Mouse (Mus musculus): Measurements from ENCODE around the gene Bicdl1. TPM values are rescaled to one million over a fixed set of nuclear protein-coding genes. Genes with fewer than 3 reads are reported as not detected.

The Bicdl1 gene
- polyA plus RNA-seq, 1 experiment from 2014 or later = 12.3 TPM

GRCm38 (mm10) chr5:115711636-115712419, 19.6 kb downstream of the Bicdl1 start:
- ATAC-seq (replicated peaks; ENCODE audit: low FRiP score, low read depth) = no peak
- H3K27me3 ChIP-seq (ENCODE audit: insufficient read depth, low read length) = no peaks in the 10 kb centered on the region
- H3K36me3 ChIP-seq (ENCODE audit: insufficient read depth, low read length) = no peaks in the 10 kb centered on the region
- H3K4me3 ChIP-seq (replicated peaks; ENCODE audit: low read depth, low read length) = no peak overlapping the region
- no peak for TF ChIP-seq CTCF (IDR thresholded peaks at IDR 0.05; ENCODE audit: low read depth)
- no peak for DNase-seq (ENCODE audit: low spot score)
- 81% methylated on average over 11 of the region's 11 CpGs for WGBS
- H3K4me2 ChIP-seq (ENCODE audit: low read length) = no peak overlapping the region
- H3K27ac ChIP-seq = no peak overlapping the region
- no peaks in the 10 kb centered on the region for H3K9me3 ChIP-seq (replicated peaks; ENCODE audit: low read length)
- H3K4me1 ChIP-seq (replicated peaks; ENCODE audit: insufficient read depth, low read length) = no peaks in the 10 kb centered on the region
- no peak overlapping the region for H3K9ac ChIP-seq (ENCODE audit: low read depth, low read length)

GRCm38 (mm10) chr5:115710171-115710570, 21.2 kb downstream of the Bicdl1 start:
- no peaks in the 10 kb centered on the region for H3K4me1 ChIP-seq (replicated peaks; ENCODE audit: insufficient read depth, low read length)
- no peaks in the 10 kb centered on the region for H3K9me3 ChIP-seq (replicated peaks; ENCODE audit: low read length)
- 89% methylated on average over 4 of the region's 4 CpGs for WGBS
- no peak overlapping the region for H3K4me3 ChIP-seq (replicated peaks; ENCODE audit: low read depth, low read length)
- no peak overlapping the region for H3K4me2 ChIP-seq (ENCODE audit: low read length)
- no peaks in the 10 kb centered on the region for H3K36me3 ChIP-seq (ENCODE audit: insufficient read depth, low read length)
- no peak for ATAC-seq (replicated peaks; ENCODE audit: low FRiP score, low read depth)
- no peak overlapping the region for H3K9ac ChIP-seq (ENCODE audit: low read depth, low read length)
- no peak overlapping the region for H3K27ac ChIP-seq
- no peak for TF ChIP-seq CTCF (IDR thresholded peaks at IDR 0.05; ENCODE audit: low read depth)
- no peak for DNase-seq (ENCODE audit: low spot score)
- H3K27me3 ChIP-seq (ENCODE audit: insufficient read depth, low read length) = no peaks in the 10 kb centered on the region

DNA sequence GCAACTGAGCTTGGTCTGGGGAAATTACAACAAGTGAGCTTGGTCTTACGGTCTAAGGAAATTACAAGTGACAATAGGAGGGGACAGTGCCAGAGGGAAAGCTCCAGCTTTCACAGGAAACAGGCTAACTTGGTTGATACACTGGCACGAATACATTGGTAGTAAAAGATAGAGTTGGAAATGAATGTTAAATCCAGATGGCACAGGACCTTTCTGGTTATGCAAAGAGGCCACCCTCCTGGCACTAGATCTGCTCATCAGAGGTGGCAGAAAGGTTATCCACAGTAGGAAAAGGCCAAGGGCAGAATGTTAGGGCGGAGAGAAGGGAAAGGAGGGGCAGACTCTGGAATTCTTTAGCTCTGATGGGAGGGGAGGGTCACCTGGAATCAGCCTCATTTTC, 22.5 kb downstream of the Bicdl1 start:
- ATAC-seq (replicated peaks; ENCODE audit: low FRiP score, low read depth) = no peak
- no peak overlapping the region for H3K4me2 ChIP-seq (ENCODE audit: low read length)
- no peak for TF ChIP-seq CTCF (IDR thresholded peaks at IDR 0.05; ENCODE audit: low read depth)
- H3K9me3 ChIP-seq (replicated peaks; ENCODE audit: low read length) = no peaks in the 10 kb centered on the region
- no peak overlapping the region for H3K27ac ChIP-seq
- H3K27me3 ChIP-seq (ENCODE audit: insufficient read depth, low read length) = no peaks in the 10 kb centered on the region
- no peaks in the 10 kb centered on the region for H3K4me1 ChIP-seq (replicated peaks; ENCODE audit: insufficient read depth, low read length)
- 63% methylated on average over 3 of the region's 3 CpGs for WGBS
- no peak for DNase-seq (ENCODE audit: low spot score)
- no peak overlapping the region for H3K4me3 ChIP-seq (replicated peaks; ENCODE audit: low read depth, low read length)
- H3K9ac ChIP-seq (ENCODE audit: low read depth, low read length) = no peak overlapping the region
- no peaks in the 10 kb centered on the region for H3K36me3 ChIP-seq (ENCODE audit: insufficient read depth, low read length)

- DNase-seq (ENCODE audit: low spot score) (no peak), ATAC-seq (replicated peaks; ENCODE audit: low FRiP score, low read depth) (no peak)
- no peak overlapping the region for H3K4me2 ChIP-seq (ENCODE audit: low read length)
- H3K36me3 ChIP-seq (ENCODE audit: insufficient read depth, low read length) = no peaks in the 10 kb centered on the region
- 68% methylated on average over 3 of the region's 3 CpGs for WGBS
- H3K27ac ChIP-seq = no peak overlapping the region
- H3K9ac ChIP-seq (ENCODE audit: low read depth, low read length) = no peak overlapping the region
- H3K4me1 ChIP-seq (replicated peaks; ENCODE audit: insufficient read depth, low read length) = no peaks in the 10 kb centered on the region
- H3K9me3 ChIP-seq (replicated peaks; ENCODE audit: low read length) = no peaks in the 10 kb centered on the region
- TF ChIP-seq CTCF (IDR thresholded peaks at IDR 0.05; ENCODE audit: low read depth) = no peak
- H3K4me3 ChIP-seq (replicated peaks; ENCODE audit: low read depth, low read length) = no peak overlapping the region
- no peaks in the 10 kb centered on the region for H3K27me3 ChIP-seq (ENCODE audit: insufficient read depth, low read length)
Measured at GRCm38 (mm10) chr5:115701981-115702380, 29.4 kb downstream of the Bicdl1 start.

- H3K27me3 ChIP-seq (ENCODE audit: insufficient read depth, low read length) = no peaks in the 10 kb centered on the region
- no peaks in the 10 kb centered on the region for H3K4me1 ChIP-seq (replicated peaks; ENCODE audit: insufficient read depth, low read length)
- H3K9ac ChIP-seq (ENCODE audit: low read depth, low read length) = no peak overlapping the region
- 50% methylated on average over 4 of the region's 4 CpGs for WGBS
- H3K27ac ChIP-seq = no peak overlapping the region
- H3K4me3 ChIP-seq (replicated peaks; ENCODE audit: low read depth, low read length) = no peak overlapping the region
- no peak for DNase-seq (ENCODE audit: low spot score)
- H3K4me2 ChIP-seq (ENCODE audit: low read length) = no peak overlapping the region
- no peaks in the 10 kb centered on the region for H3K9me3 ChIP-seq (replicated peaks; ENCODE audit: low read length)
- ATAC-seq (replicated peaks; ENCODE audit: low FRiP score, low read depth) = no peak
- no peaks in the 10 kb centered on the region for H3K36me3 ChIP-seq (ENCODE audit: insufficient read depth, low read length)
- TF ChIP-seq CTCF (IDR thresholded peaks at IDR 0.05; ENCODE audit: low read depth) = no peak
Measured at GRCm38 (mm10) chr5:115701215-115701614, 30.2 kb downstream of the Bicdl1 start.

DNA sequence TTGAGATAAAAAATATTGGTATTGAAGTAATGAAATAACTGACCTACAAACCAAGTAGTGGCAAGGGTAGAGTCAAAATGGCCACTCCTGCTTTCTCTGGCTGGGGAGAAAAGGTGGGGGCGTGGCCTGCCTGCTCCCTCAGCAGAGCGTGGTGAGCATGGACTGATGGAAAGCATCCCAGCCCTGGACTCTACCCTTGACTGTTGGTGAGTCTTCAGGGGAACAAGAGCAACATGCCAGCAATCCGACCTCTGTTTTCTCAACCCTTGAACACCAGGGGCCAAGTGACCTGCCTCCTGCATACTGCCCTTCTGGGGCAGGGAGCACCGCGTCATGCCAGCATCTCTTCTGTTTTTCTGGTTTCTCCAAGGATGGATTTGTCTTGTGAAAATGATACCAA, 34.6 kb downstream of the Bicdl1 start:
- Histone ChIP-seq H3K27me3 (ENCODE audit: insufficient read depth, low read length) (no peaks in the 10 kb centered on the region), H3K4me1 (replicated peaks; ENCODE audit: insufficient read depth, low read length) (no peaks in the 10 kb centered on the region), H3K36me3 (ENCODE audit: insufficient read depth, low read length) (no peaks in the 10 kb centered on the region), H3K27ac (no peak overlapping the region), H3K4me3 (replicated peaks; ENCODE audit: low read depth, low read length) (no peak overlapping the region), H3K9ac (ENCODE audit: low read depth, low read length) (no peak overlapping the region), H3K4me2 (ENCODE audit: low read length) (no peak overlapping the region), H3K9me3 (replicated peaks; ENCODE audit: low read length) (no peaks in the 10 kb centered on the region)
- no peak for DNase-seq (ENCODE audit: low spot score)
- 41% methylated on average over 5 of the region's 5 CpGs for WGBS
- TF ChIP-seq CTCF (IDR thresholded peaks at IDR 0.05; ENCODE audit: low read depth) = no peak
- no peak for ATAC-seq (replicated peaks; ENCODE audit: low FRiP score, low read depth)

Measured in kidney, postnatal 0 days (tissue).